Mouse (Mus musculus) cerebellum, adult 9-10 months (tissue): Measurements from ENCODE around the gene Slc35g3.

ENCODE experiments used
- DNase-seq: peaks from one replicate; pipeline ENCODE4 v3.0.0; 2022

Slc35g3 gene

GRCm38 (mm10) chr11:69761868-69762267 lies at the start of gene Slc35g3:
Gene Slc35g3 (minus strand): TSS chr11:69761968.
- DNase-seq = no peak

- no peak for DNase-seq
Observed at GRCm38 (mm10) chr11:69810280-69810679, 48.5 kb upstream of the Slc35g3 start.

DNA sequence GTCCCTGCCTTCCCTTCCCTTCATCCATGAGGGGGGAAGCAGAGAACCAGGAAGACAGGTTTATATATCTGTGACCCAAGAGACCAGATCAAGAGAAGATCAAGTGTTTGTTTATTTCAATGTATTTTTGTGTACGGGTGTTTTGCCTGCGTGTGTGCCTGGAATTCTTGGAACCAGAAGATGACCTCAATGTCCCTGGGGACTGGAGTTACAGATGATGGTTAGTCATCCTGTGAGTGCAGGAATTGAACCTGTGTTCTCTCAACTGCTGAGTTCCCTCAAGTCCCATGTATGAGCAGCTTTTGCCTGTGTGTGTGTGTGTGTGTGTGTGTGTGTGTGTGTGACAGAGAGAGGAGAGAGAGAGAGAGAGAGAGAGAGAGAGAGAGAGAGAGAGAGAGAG lies 45.9 kb upstream of the Slc35g3 start:
- no peak for DNase-seq

- no peak for DNase-seq
Observed at GRCm38 (mm10) chr11:69806378-69806777, 44.6 kb upstream of the Slc35g3 start.

- DNase-seq = no peak
Observed at GRCm38 (mm10) chr11:69804972-69805909, 43.5 kb upstream of the Slc35g3 start, which contains the start of gene Tmem102. Gene Tmem102 (minus strand): TSS chr11:69805624.

DNA sequence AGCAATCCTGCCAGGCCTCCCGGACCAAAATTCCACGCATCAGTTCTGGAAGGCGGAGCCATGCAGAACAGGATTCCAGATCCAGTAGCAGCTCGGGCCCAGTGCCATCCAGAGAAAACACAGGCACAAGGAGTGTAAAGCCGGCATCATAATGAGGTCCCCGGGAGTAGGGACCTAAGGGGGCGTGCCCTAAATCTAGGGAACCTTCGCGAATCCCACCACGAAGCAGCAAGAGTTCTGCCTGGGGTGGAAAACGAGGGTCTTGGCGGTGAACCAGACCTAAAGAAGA lies 42.8 kb upstream of the Slc35g3 start:
- no peak for DNase-seq

DNA sequence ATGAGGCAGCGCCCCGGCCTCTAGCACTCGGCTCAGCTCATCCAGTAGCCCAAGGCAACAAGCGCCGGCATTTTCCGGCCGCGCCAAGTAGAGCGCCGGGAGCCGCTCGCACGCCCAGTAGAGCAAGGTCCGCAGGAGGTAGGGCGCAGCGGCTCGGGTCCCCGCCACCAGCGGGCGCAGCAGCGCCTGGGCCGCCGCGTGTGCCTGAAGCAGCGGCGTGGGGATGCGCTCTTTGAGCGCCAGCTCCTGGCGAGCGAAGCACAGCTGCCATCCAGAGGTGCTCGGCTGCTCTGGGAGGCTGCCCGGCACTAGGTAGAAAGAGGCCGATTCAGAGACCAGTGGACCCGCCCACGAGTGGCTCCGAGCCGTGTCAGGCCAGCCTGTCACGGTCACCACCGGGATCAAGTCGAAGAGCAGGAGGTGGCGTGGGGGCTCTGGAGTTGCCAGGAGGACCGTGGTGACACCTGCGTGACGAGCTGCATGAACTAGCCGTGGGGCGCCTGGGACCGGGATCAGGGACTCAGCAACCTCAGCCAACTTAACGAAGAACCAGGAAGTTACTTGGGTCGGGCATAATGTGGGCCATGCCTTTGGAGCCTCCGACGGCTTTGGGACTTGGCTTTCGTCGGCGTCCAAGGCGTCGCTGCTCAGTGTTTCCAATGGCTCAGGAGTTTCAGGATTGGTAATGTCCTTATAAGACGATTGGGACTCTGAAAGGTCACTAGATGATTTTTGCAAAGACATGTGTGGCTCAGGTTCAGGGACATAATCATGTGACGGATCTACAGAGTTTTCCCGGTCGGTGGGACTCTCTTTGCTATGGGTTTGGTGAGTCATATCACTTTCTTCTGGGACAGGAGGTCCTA lies 42.3 kb upstream of the Slc35g3 start:
- DNase-seq = no peak

GRCm38 (mm10) chr11:69803328-69803727 lies 41.6 kb upstream of the Slc35g3 start:
- no peak for DNase-seq

DNA sequence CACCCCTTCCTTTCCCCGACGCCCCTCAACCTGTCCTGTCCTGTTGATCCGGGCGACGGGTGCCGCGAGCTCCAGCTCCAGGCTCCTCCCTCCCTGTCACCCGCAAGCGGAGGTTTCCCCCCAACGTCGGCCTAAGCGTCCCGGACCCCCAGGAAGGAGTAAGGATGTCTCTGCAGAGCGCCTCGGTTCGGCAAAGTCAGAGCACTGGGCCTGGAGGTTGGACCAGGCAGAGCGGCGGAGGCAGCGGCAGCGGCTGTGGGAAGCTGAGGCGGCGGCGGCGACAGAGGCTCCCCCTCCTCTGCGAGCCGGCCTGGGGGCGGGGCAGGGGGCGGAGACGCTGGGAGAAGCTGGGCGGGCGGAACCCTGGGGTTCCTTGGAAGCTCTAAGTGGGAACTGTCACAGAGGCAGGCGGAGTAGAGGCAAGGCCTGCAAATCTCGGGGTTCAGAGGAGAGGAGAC lies 40.9 kb upstream of the Slc35g3 start:
- no peak for DNase-seq

DNA sequence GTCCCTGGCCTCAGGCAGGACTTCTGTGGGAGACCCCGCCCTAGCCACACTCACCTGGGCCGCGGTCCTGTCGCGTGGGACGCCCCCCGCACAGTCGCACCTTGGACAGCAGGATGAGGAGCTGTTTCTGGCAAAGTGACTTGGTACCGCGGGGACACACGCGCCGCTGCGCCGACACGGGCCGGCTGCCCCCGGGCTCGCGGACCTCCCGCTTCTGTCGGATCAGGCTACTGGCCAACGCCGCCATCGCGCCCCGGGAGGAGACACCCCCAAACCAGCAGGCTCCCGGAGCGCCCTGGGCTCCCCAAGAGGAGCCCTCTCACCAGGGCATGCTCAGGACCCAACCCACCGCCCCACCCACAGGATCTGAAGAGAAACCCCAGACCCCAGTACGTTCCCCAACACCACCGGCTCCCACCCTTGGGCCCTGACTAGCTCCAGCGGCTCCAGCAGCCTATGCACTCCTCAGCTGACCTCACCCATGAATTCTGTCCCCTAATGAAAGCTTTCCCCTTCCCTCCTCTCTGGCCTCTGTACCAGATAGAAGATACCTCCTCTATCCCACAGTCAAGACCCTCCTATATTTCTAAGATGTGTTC lies 39.7 kb upstream of the Slc35g3 start, which contains the start of gene Fgf11:
Gene Fgf11, minus strand, starts transcription at position 479 of the 599 bp plus-strand sequence.
- no peak for DNase-seq

DNA sequence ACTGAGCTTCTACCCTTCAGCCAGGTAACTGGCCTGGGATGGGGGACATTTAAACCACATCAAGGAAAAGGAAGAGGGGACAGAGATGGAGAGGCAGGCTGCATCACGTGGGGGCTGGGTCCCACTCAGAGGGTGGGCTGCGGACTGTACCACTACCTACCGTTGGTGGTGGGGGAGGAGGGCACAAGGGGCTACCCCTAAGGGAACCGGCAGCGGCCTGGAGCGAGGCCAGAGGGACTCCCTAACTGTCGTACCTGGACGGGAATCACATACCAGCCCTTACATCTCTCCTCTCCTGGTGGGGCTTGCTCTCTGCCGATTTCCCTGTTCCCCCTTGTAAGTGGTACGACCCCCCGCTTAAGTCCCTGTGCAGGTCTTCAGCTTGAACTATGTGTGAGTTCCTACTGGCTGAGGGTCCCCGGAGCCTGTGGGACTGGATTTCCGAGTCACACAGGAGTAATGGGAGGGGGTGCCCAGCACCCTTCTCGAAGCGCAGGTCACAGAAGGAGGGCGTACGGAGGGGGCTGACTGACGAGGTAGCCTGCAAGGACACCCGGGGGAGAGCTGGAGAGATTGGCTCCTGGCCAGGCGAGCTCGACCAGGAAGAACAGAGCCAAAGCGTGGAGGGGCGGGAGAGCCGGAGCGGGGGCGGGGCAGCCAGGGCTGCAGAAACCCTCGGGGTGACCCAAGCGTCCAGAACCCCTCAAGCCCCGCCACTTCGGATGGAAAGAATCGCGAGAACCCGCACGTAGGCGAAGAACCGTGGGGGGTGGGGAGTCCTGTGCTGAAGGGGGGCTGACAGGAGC lies 38.8 kb upstream of the Slc35g3 start:
- DNase-seq = no peak

GRCm38 (mm10) chr11:69800138-69800391 lies 38.3 kb upstream of the Slc35g3 start:
- no peak for DNase-seq

- no peak for DNase-seq
Observed at GRCm38 (mm10) chr11:69799394-69800137, 37.8 kb upstream of the Slc35g3 start.

DNA sequence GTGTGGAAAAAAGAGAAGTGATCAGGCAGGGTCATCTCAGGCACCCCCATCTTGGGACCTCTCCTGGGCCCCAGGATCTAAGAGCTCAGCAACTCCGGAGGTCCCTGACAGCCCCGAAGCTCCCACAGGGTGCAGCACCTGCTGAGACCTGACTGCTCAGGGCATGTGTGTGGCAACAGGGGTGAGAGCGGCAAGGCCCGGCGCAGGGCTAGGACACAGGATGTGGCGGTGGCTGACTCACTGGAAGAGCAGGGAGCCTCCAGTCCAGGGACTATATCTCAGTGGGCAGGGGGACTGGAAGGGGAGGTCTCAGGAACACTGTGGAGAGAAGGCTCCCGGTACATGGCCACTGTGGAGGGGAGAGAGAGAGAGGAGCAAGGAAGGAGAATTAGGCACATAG lies 36.2 kb upstream of the Slc35g3 start:
- DNase-seq = no peak

- DNase-seq = no peak
Observed at GRCm38 (mm10) chr11:69795983-69796435, 34.2 kb upstream of the Slc35g3 start.

DNA sequence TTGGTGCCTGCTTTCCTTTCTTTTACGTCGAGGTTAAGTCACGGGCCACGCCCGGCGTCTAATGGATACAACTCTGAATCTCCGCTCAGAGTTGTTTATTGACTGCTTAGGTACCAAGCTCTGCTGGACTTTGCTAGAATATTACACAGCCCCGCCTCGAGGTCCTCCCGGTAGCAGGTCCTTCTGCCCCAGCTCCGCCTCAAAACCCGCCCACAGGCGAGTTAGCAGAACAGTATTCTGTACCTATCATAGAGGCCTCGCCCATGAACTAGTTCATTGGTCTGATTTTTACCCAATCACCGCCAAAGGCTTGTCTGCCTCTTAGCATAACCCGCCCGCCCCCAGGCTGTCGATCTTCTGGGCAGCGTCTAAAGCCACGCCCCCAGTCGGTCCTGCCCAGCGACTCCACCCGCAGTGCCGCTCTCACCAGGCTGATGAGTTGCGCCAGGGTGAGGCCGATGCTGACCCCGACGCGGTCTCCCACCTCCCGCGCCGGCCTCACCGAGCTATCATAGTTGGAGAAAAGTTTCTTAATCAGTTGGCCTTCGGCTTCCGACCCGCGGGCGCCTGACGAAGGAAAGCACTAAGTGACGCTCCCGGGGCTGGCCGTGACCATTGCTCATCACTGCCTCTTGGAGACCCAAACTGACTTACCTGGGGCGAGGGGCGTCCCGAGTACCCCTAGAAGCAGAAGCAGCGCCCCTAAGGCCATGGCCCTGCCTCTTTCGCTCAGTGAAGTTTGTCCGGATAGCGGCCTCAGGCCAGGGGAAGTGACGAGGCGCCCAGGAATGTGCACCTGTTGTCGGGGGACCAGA lies 33.6 kb upstream of the Slc35g3 start, which contains the start of gene Chrnb1:
Gene Chrnb1, minus strand, starts transcription at position 776 of the 815 bp plus-strand sequence.
- peak; percentile 93 for DNase-seq

DNA sequence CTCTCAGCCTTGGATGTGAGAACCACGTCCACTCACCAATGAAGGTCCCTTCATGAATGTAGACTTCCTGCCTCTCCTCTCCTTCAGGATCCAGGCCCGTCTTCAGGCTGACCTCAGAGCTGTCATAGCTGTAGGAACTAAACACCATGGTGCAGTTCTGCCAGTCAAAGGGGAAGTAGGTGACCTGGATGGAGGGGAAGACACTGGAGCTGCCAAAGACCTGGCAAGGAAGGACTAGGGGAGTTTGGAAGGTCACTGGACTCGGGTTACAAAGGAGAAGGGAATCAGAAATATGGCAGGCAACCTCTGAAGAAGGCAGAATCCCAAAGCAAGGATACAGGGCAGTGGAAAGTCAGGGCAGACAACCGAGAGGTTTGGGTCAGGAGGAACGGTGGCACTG lies 31.7 kb upstream of the Slc35g3 start:
- no peak for DNase-seq

GRCm38 (mm10) chr11:69791420-69791819 lies 29.7 kb upstream of the Slc35g3 start:
- no peak for DNase-seq

DNA sequence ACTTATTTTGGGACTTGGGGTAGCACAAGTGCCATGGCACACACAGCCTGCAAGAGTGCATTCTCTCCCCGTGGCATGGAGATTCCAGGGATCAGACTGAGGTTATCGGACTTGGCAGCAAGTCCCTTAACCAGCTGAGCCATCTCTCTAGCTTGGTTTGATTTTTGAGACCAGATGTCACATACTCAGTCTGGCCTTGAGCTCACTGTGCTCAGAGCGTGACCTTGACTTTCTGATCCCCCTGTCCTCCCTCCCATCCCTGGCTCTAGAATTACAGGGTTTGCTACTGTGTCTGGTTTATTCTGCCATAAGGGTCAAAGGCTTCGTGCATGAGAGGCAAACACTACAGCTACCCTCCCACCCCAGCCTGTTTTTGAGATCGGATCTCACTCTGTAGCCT lies 27.7 kb upstream of the Slc35g3 start:
- DNase-seq = no peak

DNA sequence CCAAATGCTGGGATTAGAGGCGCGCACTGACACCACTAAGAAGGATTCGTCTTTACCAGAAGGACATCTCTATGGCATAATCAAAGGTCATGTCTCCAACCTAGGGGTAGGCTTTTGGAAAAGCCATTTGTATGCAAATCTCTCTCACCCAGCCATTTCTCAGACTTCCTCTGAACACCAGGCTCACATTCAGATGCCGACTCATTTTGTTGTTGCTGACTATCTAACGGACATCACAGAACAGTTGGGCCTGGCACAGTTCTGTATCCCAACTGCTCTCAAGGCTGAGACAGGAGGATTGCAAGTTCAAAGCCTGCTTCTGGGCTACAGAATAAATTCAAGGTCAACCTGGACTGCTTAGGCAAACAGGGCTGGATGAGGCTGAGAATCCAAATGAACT lies 25.5 kb upstream of the Slc35g3 start:
- DNase-seq = no peak

- DNase-seq = no peak
Observed at GRCm38 (mm10) chr11:69784793-69785272, 23.1 kb upstream of the Slc35g3 start.
